Mouse (Mus musculus) liver, adult 2 months (tissue): ENCODE results near the gene Nyx. TPM values are rescaled to one million over a fixed set of nuclear protein-coding genes. Genes with fewer than 3 reads are reported as not detected.

Experiments
- DNase-seq: peaks from one replicate; pipeline ENCODE4 v3.0.0-alpha.2; 2011; ENCODE audit warnings: low read depth, low spot score; ENCODE audit errors: extremely low read depth
- H3K27ac ChIP-seq: fragments of 200-500 bp; replicated peaks from 2 replicates; pipeline ENCODE4 v1.5.1; 2012; ENCODE audit warnings: low read depth, mild to moderate bottlenecking, control low read depth, inconsistent platforms, low read length; ENCODE audit not compliant: insufficient read depth
- H3K27me3 ChIP-seq: fragments of 200-500 bp; 2 replicates; pipeline ENCODE4 v1.6.1; 2012; ENCODE audit warnings: mild to moderate bottlenecking, moderate library complexity, low read length, inconsistent platforms; ENCODE audit not compliant: control insufficient read depth, insufficient read depth
- H3K36me3 ChIP-seq: fragments of 200-500 bp; 2 replicates; pipeline ENCODE4 v1.6.1; 2012; ENCODE audit warnings: low read length, inconsistent platforms; ENCODE audit not compliant: control insufficient read depth, insufficient read depth
- H3K4me1 ChIP-seq: fragments of 200-500 bp; 2 replicates; pipeline ENCODE4 v1.6.1; 2011; ENCODE audit warnings: low read length; ENCODE audit not compliant: control insufficient read depth, insufficient read depth
- H3K4me3 ChIP-seq: fragments of 200-500 bp; 2 replicates; pipeline ENCODE4 v1.5.1; 2011; ENCODE audit warnings: low read depth, mild to moderate bottlenecking, control low read depth, low read length, moderate library complexity; ENCODE audit not compliant: insufficient read depth
- H3K79me2 ChIP-seq: fragments of 200-500 bp; 2 replicates; pipeline ENCODE4 v1.6.1; 2012; ENCODE audit warnings: inconsistent platforms, mild to moderate bottlenecking, low read length, moderate library complexity; ENCODE audit not compliant: control insufficient read depth, insufficient read depth
- H3K9ac ChIP-seq: fragments of 200-500 bp; 2 replicates; pipeline ENCODE4 v1.6.1; 2012; ENCODE audit warnings: low read depth, mild to moderate bottlenecking, control low read depth, inconsistent platforms, low read length
- CTCF ChIP-seq: fragments of 200-500 bp; IDR thresholded peaks from 2 replicates; pipeline ENCODE4 v1.5.1; 2011; ENCODE audit warnings: low read depth, low read length, control low read depth
- POLR2A ChIP-seq: fragments of 200-500 bp; IDR thresholded peaks from 2 replicates; pipeline ENCODE4 v1.6.1; 2011; ENCODE audit warnings: low read length, control low read depth; ENCODE audit not compliant: insufficient read depth; ENCODE audit errors: extremely low read depth
- WGBS: fragments of 180-500 bp; shearing (Covaris S2); methylation state at CpG from one replicate; pipeline ENCODE4 v1.1.7; 2018; 5-methylcytosine and 5-hydroxymethylcytosine counted together
- polyA plus RNA-seq: library from polyadenylated mRNA; depleted of rRNA; stranded (reverse); fragments of >200 nt; gene quantifications from 2 replicates; pipeline ENCODE4 v1.2.3, GENCODE M21; 2012
- total RNA-seq: library from RNA; depleted of rRNA; stranded (reverse); fragments of >200 nt; gene quantifications from 2 replicates; pipeline ENCODE4 v1.2.3, GENCODE M21; 2014

The Nyx gene
- total and polyA plus RNA-seq, 2 experiments = 0.01 TPM; not detected in 1

DNA sequence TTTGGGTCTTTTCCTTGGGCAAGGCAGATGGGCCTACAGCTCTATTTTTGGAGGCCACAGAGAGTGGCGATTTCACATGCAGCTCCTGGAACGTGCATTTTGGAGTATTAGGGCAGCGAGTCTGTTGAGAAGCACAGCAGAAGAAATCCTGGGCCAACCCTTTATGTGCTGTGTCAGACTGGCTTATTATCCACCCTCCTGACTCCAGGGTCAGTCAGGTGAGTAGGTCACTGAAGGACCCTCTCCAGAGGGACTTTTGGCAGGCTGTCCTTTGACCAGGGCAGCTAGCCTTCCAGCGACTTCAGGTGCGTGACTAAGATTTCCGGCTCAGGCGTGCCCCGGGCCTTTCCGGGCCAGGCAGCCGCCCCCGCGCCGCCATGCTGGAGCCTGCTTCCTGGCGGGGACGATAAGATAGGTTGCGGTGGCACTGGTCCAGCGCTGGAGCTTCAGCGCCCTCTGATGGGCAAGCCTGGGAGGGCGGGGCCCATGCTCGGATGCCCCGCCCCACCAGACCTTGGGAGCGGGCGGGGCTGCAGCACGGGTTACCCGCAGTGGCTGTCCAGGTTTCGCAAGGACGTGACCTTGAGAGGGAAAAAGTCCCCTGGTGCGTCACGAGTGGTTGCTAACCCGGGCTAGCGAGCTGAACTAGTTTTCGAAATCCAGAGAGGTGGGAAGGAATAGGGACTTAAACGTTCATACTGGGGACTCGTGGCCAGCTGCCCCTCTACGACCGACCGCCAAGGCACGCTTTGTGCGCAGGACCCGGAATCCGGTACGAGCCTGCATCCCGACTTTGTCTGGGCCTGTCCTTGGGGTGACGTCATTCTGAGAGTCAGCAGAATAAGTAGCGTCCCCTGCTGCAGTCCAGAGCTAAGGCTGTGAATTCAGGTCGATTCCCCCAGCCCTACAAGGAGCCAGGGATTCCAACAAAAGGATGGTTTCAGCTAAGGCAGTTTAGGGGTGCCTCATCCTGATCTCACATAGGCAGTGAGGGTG is 4.3 kb upstream of the Nyx start:
- peak overlapping the region; percentile 74 for H3K4me3 ChIP-seq
- DNase-seq = peak; percentile 80
- TF ChIP-seq POLR2A (0 out of 2 replicates have a peak, but pooled peaks have one; percentile 8), CTCF (peak; percentile 82)
- H3K79me2 ChIP-seq = no peaks in the 10 kb centered on the region
- WGBS = 2% methylated on average over 44 of the region's 46 CpGs
- no peaks in the 10 kb centered on the region for H3K27me3 ChIP-seq
- H3K9ac ChIP-seq = peak overlapping the region; percentile 68
- H3K27ac ChIP-seq = peak overlapping the region; percentile 87
- peaks cover 4% of the 10 kb centered on the region; the same call in 1 of the 2 replicates for H3K4me1 ChIP-seq
- no peaks in the 10 kb centered on the region for H3K36me3 ChIP-seq

DNA sequence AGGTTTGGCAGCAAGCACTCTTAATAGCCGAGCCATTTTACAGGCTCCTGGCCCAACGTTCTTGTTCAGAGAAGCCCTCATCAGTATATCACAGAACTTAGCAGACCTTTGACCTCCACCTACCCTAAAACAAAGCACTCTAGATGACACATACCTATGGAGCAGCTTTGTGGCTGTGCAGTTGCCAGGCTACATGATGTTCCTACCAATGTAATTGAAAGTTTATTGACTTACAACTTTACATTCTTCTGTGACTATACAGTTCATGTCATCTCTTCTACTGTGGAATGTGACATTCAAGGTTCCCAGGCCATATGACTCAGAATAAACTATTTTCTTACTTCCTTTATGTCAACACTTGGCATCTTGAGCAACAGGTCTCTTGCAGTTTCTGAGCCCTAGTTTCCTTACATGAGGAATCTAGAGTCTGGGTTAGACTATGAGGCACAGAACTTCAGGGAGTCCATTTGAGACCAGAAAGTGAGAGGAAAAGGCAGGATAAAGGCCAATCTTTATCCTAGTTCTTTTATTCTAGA is 2.9 kb upstream of the Nyx start:
- no peaks in the 10 kb centered on the region for H3K79me2 ChIP-seq
- H3K27ac ChIP-seq = no peak overlapping the region
- no peak overlapping the region for H3K4me3 ChIP-seq
- H3K4me1 ChIP-seq = peaks cover 4% of the 10 kb centered on the region; the same call in 1 of the 2 replicates
- DNase-seq = no peak
- TF ChIP-seq POLR2A (no peak), CTCF (no peak)
- no peaks in the 10 kb centered on the region for H3K27me3 ChIP-seq
- H3K9ac ChIP-seq = no peak overlapping the region
- H3K36me3 ChIP-seq = no peaks in the 10 kb centered on the region
- WGBS = 58% methylated on average over 2 of the region's 2 CpGs

DNA sequence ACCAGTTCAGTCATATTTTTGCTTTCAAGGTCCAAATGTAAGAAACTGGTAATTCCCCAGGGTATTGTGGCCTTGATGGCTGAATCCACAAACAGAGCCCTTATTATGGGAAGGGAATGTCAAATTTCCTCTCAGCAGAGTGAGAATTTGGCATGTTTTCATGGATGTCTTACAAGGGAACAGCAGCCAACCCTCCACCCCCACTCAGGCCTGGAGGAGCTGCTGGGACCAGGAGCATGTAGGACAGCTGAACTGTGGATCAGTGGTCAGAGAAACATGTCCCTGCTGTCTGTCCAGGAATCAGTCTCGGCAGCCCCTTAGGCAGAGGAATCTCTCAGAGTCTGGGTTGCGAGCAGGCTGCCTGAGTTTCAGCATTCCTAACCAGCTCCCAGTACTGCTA is 771 bp downstream of the Nyx start:
- TF ChIP-seq POLR2A = no peak
- no peak for TF ChIP-seq CTCF
- Histone ChIP-seq H3K36me3 (no peaks in the 10 kb centered on the region), H3K27ac (no peak overlapping the region), H3K9ac (no peak overlapping the region), H3K79me2 (no peaks in the 10 kb centered on the region), H3K4me1 (no peaks in the 10 kb centered on the region), H3K4me3 (no peak overlapping the region), H3K27me3 (no peaks in the 10 kb centered on the region)
- no peak for DNase-seq
- 76% methylated on average over 2 of the region's 2 CpGs for WGBS

DNA sequence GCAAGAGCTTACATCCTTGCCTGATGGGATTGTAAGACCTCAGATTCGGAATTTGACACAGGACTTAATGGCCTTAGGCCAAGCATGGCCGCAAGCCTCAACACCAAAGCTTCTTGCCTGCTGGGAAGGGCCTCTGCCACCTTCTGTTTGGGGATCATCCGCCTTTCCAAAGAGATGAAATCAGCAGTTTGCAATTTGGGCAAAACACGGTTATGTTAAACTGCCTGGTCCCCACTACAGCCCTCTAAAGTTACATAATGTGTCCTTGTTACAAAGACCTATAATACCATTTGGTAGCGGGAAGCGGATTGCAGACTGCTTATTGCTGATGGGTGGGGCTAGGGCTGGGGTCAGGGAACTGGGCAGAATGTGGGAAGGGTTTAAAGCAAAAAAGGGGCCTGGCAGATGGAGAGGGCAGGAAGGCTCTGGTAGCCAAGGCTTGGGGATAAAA is 1.2 kb downstream of the Nyx start:
- Histone ChIP-seq H3K4me1 (no peaks in the 10 kb centered on the region), H3K79me2 (no peaks in the 10 kb centered on the region), H3K9ac (no peak overlapping the region), H3K27ac (no peak overlapping the region), H3K36me3 (no peaks in the 10 kb centered on the region), H3K27me3 (no peaks in the 10 kb centered on the region), H3K4me3 (no peak overlapping the region)
- TF ChIP-seq CTCF = no peak
- no peak for TF ChIP-seq POLR2A
- no peak for DNase-seq
- WGBS = 88% methylated on average over 6 of the region's 6 CpGs

GRCm38 (mm10) chrX:13469160-13470116 is 3.5 kb downstream of the Nyx start:
- peak overlapping the region; percentile 48 for H3K27ac ChIP-seq
- no peak overlapping the region for H3K9ac ChIP-seq

More at GRCm38 (mm10) chrX:13469160-13470116, 3.5 kb downstream of the Nyx start:
- Histone ChIP-seq H3K4me1 (no peaks in the 10 kb centered on the region), H3K4me3 (no peak overlapping the region), H3K27me3 (no peaks in the 10 kb centered on the region), H3K36me3 (no peaks in the 10 kb centered on the region), H3K79me2 (no peaks in the 10 kb centered on the region)
- TF ChIP-seq POLR2A (no peak), CTCF (no peak)
- WGBS = 64% methylated on average over 9 of the region's 9 CpGs
- peak; percentile 30 for DNase-seq
